Mouse (Mus musculus) liver, adult 2 months (tissue): ENCODE results near the gene Psme2.

Experiments
- CTCF ChIP-seq: fragments of 200-500 bp; IDR thresholded peaks from 2 replicates; pipeline ENCODE4 v1.5.1; 2011; ENCODE audit warnings: low read depth, low read length, control low read depth
- POLR2A ChIP-seq: fragments of 200-500 bp; IDR thresholded peaks from 2 replicates; pipeline ENCODE4 v1.6.1; 2011; ENCODE audit warnings: low read length, control low read depth; ENCODE audit not compliant: insufficient read depth; ENCODE audit errors: extremely low read depth

DNA sequence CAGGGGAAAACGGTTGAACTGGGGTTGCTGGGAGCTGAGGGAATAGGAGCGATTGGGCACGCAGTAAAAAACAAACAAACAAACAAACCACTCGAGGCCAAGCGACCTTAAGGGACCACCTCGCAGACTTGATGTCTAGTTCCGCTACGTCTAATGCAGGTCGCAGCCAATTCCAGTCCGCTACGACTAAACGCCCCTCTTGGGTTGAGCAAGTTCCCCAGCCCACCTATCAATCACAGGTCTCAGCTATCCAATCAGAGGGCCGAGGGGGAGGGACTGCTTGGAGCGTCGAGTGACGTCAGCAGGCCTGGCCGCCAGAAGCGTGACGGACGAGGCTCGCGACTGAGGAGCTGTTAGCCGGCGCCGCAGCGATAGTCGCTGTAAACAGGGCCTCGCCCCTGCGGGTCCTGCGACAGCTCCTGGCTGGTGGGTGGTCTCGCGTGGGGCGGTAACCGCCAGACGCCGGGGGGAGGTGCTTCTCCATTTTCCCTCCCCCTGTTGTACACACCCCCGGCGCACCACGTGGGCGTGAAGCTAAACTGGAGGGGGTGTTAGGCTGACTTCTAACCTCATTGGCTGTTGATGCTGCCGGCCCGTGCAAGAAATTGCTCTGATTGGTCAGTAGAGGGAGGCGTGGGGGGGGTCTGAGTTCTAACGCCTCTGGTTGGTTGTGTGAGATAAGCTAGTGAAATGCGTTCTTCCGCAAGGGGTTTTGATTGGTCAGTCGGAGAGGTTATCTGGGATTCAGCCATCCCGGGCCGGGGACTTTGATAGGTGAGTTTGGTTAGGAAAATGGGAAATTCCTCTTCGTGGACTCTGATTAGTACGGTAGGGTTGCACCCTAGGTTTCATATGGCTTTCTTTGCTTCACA is 30.5 kb downstream of the Psme2 start, which contains the start of gene A730061H03Rik:
- TF ChIP-seq POLR2A = 0 out of 2 replicates have a peak, but pooled peaks have one; percentile 20
- TF ChIP-seq CTCF = no peak
